Mouse (Mus musculus): ENCODE measurements at regions not wholly inside any gene's neighbourhood (a gene's known extent, or its start where the extent isn't known, plus 50 kb on each side); places are given as distances from the start of the nearest gene placed in this dataset.

- DNase-seq (ENCODE audit: low spot score): no peak
These were observed 458.6 kb downstream of the Cd83 start for GRCm38 (mm10) chr13:44243211-44243610.

- no peak for DNase-seq (ENCODE audit: low spot score)
These were observed 462.2 kb downstream of the Cd83 start for GRCm38 (mm10) chr13:44246714-44247251.

- no peak for DNase-seq (ENCODE audit: low spot score)
These were observed 463.3 kb downstream of the Cd83 start for GRCm38 (mm10) chr13:44247861-44248260.

GRCm38 (mm10) chr13:44248401-44248800 is 463.8 kb downstream of the Cd83 start:
- no peak for DNase-seq (ENCODE audit: low spot score)

GRCm38 (mm10) chr13:44249119-44249518 is 464.5 kb downstream of the Cd83 start:
- no peak for DNase-seq (ENCODE audit: low spot score)

DNA sequence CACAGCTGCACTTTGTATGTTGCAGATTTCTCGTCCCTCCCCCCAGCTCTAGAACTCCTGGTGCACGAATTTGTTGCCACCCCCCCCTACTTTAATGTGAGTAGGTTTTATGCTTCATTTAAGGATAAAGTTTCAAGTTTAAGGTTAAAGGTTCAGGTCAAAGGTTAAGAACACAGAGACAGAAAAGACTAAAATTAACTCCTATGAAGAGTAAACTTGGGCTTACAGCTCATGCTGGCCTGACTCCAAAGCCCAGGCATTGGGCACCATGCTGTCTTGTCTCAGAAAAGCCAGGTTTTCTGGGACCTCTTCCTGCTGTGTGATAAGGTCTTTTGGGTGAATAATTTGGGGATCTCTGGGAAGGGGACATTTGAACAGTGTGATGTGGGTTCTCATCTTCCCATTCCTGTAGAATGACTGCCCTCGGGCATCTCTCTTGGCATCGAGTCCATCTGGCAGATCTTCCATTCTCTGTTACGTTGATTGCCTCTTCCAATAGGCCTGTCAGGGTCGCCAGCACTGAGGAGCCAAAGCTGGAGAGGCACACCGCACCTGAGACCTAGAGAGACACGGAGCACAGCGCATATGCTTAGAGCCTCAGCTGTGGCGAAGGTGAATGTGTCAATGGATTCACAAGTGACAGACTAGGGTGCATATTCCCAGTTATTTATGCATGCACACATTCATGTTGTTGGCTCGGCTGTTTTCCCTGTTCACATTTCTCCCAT is 466.1 kb downstream of the Cd83 start:
- DNase-seq (ENCODE audit: low spot score): no peak

DNA sequence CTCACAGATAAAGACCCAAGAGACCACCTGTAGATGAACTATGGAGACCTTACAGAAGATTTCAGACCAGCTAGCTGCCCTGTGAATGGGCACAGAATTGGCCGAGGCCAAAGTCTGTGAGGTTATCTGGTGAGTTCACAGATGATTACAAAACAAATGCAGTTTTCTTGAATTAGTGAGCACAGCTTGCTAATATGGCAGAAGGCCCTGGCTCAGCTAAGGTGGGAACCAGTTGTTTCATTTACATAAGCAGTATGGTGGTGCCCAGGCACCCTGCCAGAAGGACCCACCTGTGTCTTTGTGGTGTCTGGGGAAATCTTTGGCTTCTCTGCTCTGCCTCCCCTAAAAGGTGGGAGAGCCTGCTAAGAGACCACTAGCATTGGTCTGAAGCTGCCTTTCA is 466.9 kb downstream of the Cd83 start:
- no peak for DNase-seq (ENCODE audit: low spot score)

DNA sequence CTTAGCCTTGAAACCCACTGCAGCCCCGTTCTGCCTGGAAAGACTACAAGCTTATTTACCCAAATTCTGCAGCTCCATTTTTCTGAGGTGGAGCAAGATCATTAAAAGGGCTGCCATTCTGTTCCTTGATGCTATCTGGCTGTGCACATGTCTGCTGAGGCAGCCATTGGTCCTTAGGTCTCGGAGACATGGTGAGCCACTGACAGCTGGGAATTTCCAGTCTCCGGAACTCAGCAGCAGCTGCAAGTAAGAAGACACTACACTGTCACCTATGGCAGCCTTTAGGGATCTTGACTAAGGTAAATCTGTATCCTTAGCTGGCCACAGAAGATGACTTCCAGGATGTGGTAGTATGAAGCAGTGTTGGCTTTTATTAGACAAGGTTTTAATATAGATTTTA is 467.9 kb downstream of the Cd83 start:
- no peak for DNase-seq (ENCODE audit: low spot score)

GRCm38 (mm10) chr13:44258422-44258821 is 470.9 kb upstream of the Jarid2 start:
- no peak for DNase-seq (ENCODE audit: low spot score)

GRCm38 (mm10) chr13:44260039-44260438 is 469.2 kb upstream of the Jarid2 start:
- no peak for DNase-seq (ENCODE audit: low spot score)

DNA sequence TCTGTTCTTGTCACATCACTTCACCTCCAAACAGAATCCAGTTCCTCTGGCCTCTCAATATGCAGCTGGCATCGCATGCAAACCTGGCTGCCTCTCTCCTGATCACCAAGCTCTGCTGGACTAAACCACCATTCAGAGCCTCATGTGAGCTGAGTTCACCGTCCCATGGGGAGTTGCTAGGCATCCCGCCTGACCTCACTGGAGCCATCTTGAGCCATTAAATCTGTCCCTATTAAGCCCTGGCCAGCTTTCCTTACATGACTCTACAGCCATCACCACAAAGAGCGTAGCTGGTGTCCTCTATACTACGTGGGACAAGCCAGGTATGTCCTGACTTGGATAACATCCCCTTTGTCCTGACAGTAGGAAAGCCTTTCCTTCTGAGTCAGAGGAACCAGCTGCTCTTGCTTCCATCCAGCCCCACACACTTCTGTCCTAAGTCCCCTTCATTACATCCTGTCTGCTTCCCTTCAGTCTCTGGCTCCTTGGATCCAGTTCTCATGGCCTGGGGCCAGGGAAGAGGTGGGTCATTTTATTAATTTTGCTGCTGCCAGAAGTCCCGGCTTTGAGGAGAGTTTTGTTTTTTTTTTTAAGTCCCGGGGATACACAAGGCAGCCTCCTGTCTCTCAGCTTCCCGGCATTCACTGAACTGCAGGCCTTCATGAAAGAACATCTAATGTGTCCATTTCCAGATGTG is 468.5 kb upstream of the Jarid2 start:
- DNase-seq (ENCODE audit: low spot score): no peak

DNA sequence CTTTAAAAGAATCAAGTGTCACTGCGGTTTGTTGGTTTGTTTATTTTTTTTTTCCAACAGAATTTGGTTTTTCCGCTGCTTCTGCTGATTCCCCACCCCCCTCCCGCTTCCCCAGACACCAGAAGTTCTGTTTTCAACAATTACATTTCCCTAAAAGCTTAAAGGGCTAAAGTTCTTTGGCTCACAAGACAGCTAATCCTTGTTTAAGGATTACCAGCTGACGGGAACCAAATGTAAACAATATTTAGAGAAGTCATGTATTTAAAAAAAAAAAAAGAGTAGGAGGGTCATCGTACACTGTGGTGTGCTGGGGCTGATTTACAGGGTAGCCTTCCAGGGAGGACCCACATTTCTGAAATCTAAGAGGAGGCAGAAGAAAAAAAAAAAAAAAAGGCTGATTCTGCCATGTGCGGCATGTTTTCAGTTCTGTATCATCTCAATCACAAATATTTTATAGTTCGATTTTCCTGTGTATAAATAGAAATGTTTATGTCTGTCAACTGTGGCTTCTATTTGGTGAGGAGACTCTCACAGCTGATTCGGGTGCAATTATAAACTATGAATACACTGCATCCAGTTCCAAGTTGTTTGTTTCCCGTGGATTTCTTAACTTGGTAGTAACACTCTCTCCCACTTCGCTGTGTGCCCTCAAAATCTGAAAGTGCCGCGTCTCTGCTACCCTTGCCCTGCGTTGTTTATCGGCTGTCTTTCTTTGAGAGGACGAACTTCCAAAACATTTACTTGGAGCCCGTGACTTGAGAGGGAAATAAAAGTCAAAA is 456.3 kb upstream of the Jarid2 start:
- no peak for DNase-seq (ENCODE audit: low spot score)

DNA sequence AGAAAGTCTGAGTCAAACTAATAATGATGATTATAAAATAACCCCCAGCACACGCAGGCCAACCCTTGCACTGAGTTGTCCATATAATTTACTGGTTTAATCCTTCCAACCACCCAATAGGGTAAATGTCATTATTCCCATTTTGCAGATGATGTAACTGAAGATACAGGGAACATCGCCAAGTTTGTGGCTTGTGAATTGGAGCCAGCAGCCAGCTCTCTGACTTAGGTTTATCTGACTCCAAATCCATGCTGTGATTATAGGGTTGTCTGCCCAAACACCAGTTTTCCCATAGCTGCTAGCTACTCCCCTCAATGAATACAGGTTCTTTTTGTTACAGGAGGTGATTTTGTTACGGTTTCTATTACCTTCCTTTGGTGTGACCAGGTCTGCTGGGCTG is 451.3 kb upstream of the Jarid2 start:
- DNase-seq (ENCODE audit: low spot score): no peak

DNA sequence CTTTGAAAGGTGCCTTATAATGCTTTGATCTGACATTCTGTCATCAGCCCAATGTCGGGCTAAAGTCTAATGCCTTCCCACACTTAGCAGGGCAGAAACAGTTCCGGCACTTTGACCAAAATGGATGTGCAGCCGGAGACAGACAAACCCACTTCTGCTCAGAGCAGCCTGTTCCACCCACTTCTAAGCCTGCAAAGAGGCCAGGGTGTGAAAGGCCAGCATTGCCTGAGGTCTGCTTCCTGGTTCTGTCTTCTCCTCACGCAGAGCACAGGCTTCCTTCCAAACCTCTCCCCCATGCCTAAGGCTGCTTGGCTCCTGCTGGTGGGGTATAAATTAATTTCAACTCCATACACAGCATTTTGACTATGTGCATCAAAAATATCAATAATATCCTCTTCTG is 450.2 kb upstream of the Jarid2 start:
- no peak for DNase-seq (ENCODE audit: low spot score)

GRCm38 (mm10) chr13:44280296-44280695 is 449.0 kb upstream of the Jarid2 start:
- no peak for DNase-seq (ENCODE audit: low spot score)

DNA sequence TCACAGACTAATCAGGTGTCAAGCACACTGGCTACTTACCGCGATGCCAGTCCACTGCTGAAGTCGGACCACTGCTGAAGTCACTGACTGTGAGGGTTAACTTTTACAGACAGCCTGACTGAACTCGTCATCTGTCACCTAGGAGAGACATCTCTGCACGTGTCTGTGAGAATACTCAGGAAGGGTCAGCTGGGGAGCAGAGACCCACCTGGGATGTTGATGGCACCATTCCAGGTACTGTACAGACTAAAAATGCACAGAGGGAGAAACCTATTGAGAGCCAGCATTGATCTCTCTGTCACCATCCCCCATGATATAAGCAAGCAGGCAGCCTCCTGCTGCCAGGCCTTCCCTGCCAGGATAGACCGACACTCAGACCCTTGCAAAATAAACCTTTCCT is 447.5 kb upstream of the Jarid2 start:
- DNase-seq (ENCODE audit: low spot score): no peak

DNA sequence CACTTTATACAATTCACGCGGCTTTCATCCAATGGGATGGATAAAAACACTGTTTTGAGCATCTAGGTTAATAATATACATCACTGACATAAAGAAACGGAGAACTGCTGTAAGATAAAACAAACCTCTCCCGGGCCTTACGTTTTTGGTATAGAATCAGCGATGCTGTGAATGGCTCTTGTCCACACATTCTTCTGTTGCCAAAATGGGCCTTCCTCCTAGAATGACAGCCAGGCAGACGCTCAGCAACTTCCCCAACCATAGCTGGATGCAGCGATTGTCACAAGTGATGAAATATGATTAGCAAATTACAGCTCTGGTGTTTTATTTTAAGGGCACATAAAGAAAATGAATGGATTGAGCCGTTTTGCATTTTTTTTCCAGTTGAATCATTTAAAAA is 447.0 kb upstream of the Jarid2 start:
- DNase-seq (ENCODE audit: low spot score): no peak

- no peak for DNase-seq (ENCODE audit: low spot score)
These were observed 446.3 kb upstream of the Jarid2 start for GRCm38 (mm10) chr13:44282731-44283571.

- DNase-seq (ENCODE audit: low spot score): no peak
These were observed 443.4 kb upstream of the Jarid2 start for GRCm38 (mm10) chr13:44285881-44286280.

DNA sequence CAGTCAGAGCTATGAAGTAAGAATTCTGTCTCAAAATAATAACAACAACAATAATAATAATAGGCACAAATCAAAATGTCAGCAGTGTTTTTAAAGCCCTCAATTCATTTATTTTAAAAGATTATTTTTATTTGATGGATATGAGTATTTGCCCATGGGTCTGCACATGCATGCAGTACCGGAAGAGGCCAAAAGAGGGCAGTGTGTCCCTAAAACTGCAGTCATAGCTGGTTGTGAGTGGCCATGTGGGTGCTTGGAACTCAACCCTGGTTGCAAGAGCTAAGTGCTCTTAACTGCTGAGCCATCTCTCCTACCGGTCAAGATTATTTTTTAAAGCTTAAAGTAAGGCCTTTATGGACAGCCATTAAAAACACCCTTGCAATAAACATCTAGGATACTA is 439.1 kb upstream of the Jarid2 start:
- DNase-seq (ENCODE audit: low spot score): no peak

DNA sequence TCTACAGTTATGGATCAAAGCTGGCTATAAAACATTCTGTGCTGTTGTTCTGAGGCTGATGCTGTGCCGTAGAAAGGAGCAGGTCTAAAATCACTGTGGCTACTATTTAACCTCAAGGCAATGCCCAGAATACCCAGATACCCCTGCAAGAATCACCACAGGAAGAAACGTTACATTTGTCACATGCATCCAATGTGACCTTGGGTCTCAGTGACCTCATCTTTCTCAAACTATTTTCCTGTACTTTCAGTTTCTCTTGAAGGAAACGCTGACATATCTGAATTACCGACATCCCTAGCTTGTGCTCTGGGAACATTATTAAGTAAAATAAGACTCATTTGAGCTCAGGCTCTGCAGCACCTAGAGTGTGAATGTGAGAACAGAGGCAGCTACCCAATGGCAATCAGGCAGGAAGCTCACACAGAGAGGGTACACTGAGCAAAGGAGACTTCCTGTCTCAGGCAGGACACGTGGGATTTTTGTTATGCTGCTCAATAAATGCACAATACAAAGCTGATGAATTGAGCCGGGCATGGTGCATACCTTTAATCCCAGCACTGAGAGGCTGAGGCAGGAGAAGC is 436.7 kb upstream of the Jarid2 start:
- DNase-seq (ENCODE audit: low spot score): no peak
